Mouse (Mus musculus) neural tube, embryonic 15.5 days (tissue): Measurements from ENCODE around the gene Crtc3. TPM values are rescaled to one million over a fixed set of nuclear protein-coding genes. Genes with fewer than 3 reads are reported as not detected.

Experiments
- ATAC-seq: fragments of 200-750 bp; cut with Nextera tagmentation; 2 replicates; pipeline ENCODE4 v1.8.0; 2017; ENCODE audit warnings: mild to moderate bottlenecking, moderate TSS enrichment, moderate library complexity; ENCODE audit not compliant: low FRiP score
- H3K27ac ChIP-seq: fragments of 300-500 bp; sonication (generic); replicated peaks from 2 replicates; pipeline ENCODE4 v1.5.1; 2015; ENCODE audit warnings: mild to moderate bottlenecking, inconsistent platforms
- H3K27me3 ChIP-seq: fragments of 300-500 bp; sonication (generic); replicated peaks from 2 replicates; pipeline ENCODE4 v1.6.1; 2015; ENCODE audit warnings: inconsistent platforms
- H3K36me3 ChIP-seq: fragments of 300-500 bp; sonication (generic); 2 replicates; pipeline ENCODE4 v1.6.1; 2015; ENCODE audit warnings: inconsistent platforms
- H3K4me1 ChIP-seq: fragments of 300-500 bp; sonication (generic); 2 replicates; pipeline ENCODE4 v1.6.1; 2015; ENCODE audit warnings: inconsistent platforms
- H3K4me2 ChIP-seq: fragments of 300-500 bp; sonication (generic); 2 replicates; pipeline ENCODE4 v1.6.1; 2015; ENCODE audit warnings: inconsistent platforms, mild to moderate bottlenecking, moderate library complexity
- H3K4me3 ChIP-seq: fragments of 300-500 bp; sonication (generic); replicated peaks from 2 replicates; pipeline ENCODE4 v1.5.1; 2015; ENCODE audit warnings: mild to moderate bottlenecking, inconsistent platforms
- H3K9ac ChIP-seq: fragments of 300-500 bp; sonication (generic); replicated peaks from 2 replicates; pipeline ENCODE4 v1.6.1; 2015; ENCODE audit warnings: mild to moderate bottlenecking, inconsistent platforms
- H3K9me3 ChIP-seq: fragments of 300-500 bp; sonication (generic); replicated peaks from 2 replicates; pipeline ENCODE4 v1.6.1; 2016; ENCODE audit warnings: inconsistent platforms
- WGBS: fragments of 180-500 bp; shearing (Covaris S2); methylation state at CpG from one replicate; pipeline ENCODE4 v1.1.7; 2015; ENCODE audit warnings: mixed read lengths; 5-methylcytosine and 5-hydroxymethylcytosine counted together
- polyA plus RNA-seq: library from polyadenylated mRNA; unstranded; fragments of >200 nt; fragmentation: Nextera tagmentation; extraction: Ambion mirVana; gene quantifications from 2 replicates; pipeline ENCODE4 v1.2.1, GENCODE M21; 2015

Gene Crtc3
- polyA plus RNA-seq, 1 experiment from 2014 or later = 18.4 TPM

GRCm38 (mm10) chr7:80597900-80598299, 90.8 kb downstream of the Crtc3 start:
- H3K4me1 ChIP-seq = no peaks in the 10 kb centered on the region
- H3K9me3 ChIP-seq = no peaks in the 10 kb centered on the region
- no peak overlapping the region for H3K4me3 ChIP-seq
- H3K9ac ChIP-seq = no peak overlapping the region
- ATAC-seq = no peak
- no peak overlapping the region for H3K4me2 ChIP-seq
- H3K27ac ChIP-seq = no peak overlapping the region
- whole genome bisulfite sequencing = 89% methylated on average over 5 of the region's 5 CpGs
- H3K36me3 ChIP-seq = peaks cover 69% of the 10 kb centered on the region
- no peaks in the 10 kb centered on the region for H3K27me3 ChIP-seq

DNA sequence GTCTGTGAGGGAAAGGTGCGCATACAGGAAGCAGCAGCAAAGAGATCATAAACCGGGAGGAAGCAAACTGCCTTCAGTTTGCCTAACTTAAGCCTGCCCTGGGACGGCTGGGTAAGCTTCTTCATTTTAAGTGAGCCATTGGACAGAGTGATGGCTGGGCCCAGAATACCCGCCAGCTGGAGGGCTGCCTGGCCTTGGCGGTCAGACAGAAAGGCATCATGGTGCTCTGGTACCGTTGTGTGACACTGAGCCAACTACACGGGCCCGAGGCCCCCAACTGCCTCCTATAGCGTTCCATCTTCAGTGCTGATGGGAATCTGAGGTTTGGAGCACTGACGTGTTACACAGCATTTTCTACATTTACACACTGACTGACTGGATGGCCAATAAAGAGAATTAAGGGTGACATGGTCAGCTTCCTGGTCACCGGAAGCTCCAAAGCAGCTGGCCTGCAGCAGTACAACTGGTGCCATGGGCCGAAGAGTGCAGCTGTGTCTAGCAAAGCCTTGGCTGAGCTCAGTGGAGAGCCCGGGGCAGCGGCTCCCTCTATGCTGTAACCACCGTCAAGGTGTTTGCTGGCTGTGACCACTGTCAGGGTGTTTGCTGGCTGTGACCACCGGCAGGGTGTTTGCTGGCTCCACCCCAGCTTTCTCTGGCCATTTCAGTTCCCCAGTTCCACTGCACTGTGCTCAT, 99.5 kb downstream of the Crtc3 start:
- peaks cover 59% of the 10 kb centered on the region for H3K36me3 ChIP-seq
- H3K27me3 ChIP-seq = no peaks in the 10 kb centered on the region
- WGBS = 89% methylated on average over 16 of the region's 16 CpGs
- H3K4me1 ChIP-seq = peaks cover 7% of the 10 kb centered on the region
- H3K27ac ChIP-seq = no peak overlapping the region
- no peak for ATAC-seq
- H3K4me2 ChIP-seq = no peak overlapping the region
- H3K4me3 ChIP-seq = no peak overlapping the region
- no peak overlapping the region for H3K9ac ChIP-seq
- no peaks in the 10 kb centered on the region for H3K9me3 ChIP-seq

GRCm38 (mm10) chr7:80587684-80588083, 101.0 kb downstream of the Crtc3 start:
- peak overlapping the region; percentile 17 for H3K4me2 ChIP-seq
- no peak overlapping the region for H3K27ac ChIP-seq
- WGBS = 34% methylated on average over 10 of the region's 10 CpGs
- peaks cover 11% of the 10 kb centered on the region for H3K4me1 ChIP-seq
- no peak overlapping the region for H3K4me3 ChIP-seq
- no peak overlapping the region for H3K9ac ChIP-seq
- peaks cover 45% of the 10 kb centered on the region for H3K36me3 ChIP-seq
- no peaks in the 10 kb centered on the region for H3K9me3 ChIP-seq
- H3K27me3 ChIP-seq = no peaks in the 10 kb centered on the region
- no peak for ATAC-seq

GRCm38 (mm10) chr7:80586681-80587660, 101.7 kb downstream of the Crtc3 start:
- Histone ChIP-seq H3K4me1 (peaks cover 11% of the 10 kb centered on the region), H3K27ac (no peak overlapping the region), H3K9me3 (no peaks in the 10 kb centered on the region), H3K4me3 (no peak overlapping the region), H3K36me3 (peaks cover 38% of the 10 kb centered on the region), H3K4me2 (peak overlapping the region; percentile 17), H3K9ac (no peak overlapping the region), H3K27me3 (no peaks in the 10 kb centered on the region)
- 30% methylated on average over 29 of the region's 29 CpGs for WGBS
- no peak for ATAC-seq

DNA sequence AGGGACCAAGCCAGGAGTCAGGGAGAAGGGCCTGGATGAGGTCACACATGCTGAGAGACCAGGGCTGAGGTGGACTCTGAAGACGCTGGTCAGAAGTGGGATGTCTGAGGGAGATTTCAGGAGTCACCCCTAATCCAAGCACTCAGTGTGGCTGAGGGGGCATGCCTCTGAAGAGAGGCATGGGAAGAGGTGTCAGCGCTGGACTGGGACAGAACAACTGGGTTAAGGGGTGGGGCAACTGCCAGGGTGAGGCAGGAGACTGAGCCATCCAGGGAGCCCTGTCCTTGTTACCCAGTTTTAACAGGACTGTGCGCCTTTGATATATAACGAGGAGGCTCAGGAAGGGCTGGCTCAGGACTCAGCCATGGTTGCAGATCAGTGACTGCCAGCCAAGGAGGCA, 102.5 kb downstream of the Crtc3 start:
- no peaks in the 10 kb centered on the region for H3K9me3 ChIP-seq
- H3K27me3 ChIP-seq = no peaks in the 10 kb centered on the region
- no peak for ATAC-seq
- H3K4me3 ChIP-seq = no peak overlapping the region
- WGBS = 72% methylated on average over 4 of the region's 4 CpGs
- no peak overlapping the region for H3K4me2 ChIP-seq
- H3K36me3 ChIP-seq = peaks cover 30% of the 10 kb centered on the region
- no peak overlapping the region for H3K27ac ChIP-seq
- no peak overlapping the region for H3K9ac ChIP-seq
- peaks cover 11% of the 10 kb centered on the region for H3K4me1 ChIP-seq

DNA sequence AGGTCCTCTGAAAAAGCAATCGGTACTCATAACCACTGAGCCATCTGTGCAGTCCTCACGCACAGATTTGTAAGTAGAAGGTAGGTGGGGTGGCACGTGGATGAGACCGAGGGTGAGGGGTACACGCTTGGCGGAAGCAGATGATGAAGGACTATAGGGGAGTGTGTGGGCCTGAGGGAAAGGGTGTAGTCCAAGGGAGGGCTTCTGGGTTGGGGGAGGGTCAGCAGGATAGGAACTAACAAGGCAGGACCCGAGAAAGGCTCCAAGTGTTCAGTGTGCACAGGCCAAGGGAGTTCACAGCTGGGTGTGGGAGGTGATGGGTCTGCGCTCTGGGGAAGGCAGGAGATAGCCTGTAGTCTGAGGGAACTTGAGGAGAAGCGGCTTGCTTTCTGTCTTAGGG, 103.3 kb downstream of the Crtc3 start:
- H3K27ac ChIP-seq = no peak overlapping the region
- ATAC-seq = no peak
- H3K9ac ChIP-seq = no peak overlapping the region
- H3K27me3 ChIP-seq = no peaks in the 10 kb centered on the region
- no peak overlapping the region for H3K4me3 ChIP-seq
- peaks cover 22% of the 10 kb centered on the region for H3K36me3 ChIP-seq
- no peak overlapping the region for H3K4me2 ChIP-seq
- peaks cover 11% of the 10 kb centered on the region for H3K4me1 ChIP-seq
- H3K9me3 ChIP-seq = no peaks in the 10 kb centered on the region
- WGBS = 87% methylated on average over 9 of the region's 9 CpGs

DNA sequence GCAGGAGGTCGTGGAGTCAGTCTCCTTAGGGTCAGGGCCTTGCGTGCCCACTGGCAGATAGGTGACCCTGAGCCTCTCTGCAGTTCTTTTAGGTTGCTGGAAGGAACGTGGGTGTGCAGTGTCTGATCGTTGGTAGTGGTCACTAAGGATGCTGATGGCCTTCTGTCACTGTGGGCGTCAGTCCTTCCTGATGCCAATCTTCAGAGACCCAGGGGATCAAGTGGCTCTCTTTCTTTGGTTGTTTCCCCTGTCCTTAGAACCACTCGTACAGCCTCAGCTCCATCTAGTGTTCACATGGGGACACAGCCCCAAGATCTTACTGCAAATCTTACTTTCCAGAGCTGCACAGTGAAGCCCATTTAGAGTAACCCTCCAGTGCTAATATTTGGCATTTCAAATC, 104.7 kb downstream of the Crtc3 start:
- Histone ChIP-seq H3K4me1 (peaks cover 11% of the 10 kb centered on the region), H3K4me2 (no peak overlapping the region), H3K9me3 (no peaks in the 10 kb centered on the region), H3K27me3 (no peaks in the 10 kb centered on the region), H3K4me3 (no peak overlapping the region), H3K9ac (no peak overlapping the region), H3K36me3 (peaks cover 8% of the 10 kb centered on the region), H3K27ac (no peak overlapping the region)
- 41% methylated on average over 6 of the region's 6 CpGs for WGBS
- peak; percentile 77; the same call in 1 of the 2 replicates for ATAC-seq

GRCm38 (mm10) chr7:80582821-80583451, 105.7 kb downstream of the Crtc3 start:
- no peak for ATAC-seq
- Histone ChIP-seq H3K4me1 (peaks cover 11% of the 10 kb centered on the region), H3K36me3 (no peaks in the 10 kb centered on the region), H3K4me3 (no peak overlapping the region), H3K9ac (no peak overlapping the region), H3K9me3 (no peaks in the 10 kb centered on the region), H3K27me3 (no peaks in the 10 kb centered on the region), H3K27ac (no peak overlapping the region), H3K4me2 (peak overlapping the region; percentile 17)
- 48% methylated on average over 20 of the region's 20 CpGs for WGBS

DNA sequence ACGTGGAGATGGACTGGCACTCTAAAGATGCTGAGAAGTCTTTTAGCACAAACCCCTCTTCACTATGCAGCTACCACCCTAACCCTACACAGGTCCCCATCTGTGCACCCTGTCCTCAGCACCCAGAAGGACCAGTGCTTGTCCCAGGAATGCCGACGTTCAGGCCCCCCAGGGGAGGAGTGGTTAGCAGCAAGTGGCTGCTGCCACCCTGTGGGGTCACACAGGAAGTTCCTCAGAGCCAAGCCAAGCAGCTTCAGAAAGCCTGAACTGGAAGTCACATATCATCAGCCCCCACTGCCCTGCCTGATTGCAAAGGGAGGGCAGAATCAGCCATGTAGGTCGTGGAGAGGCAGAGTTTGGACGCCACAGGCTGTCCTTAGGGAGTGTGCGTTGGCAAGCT, 108.3 kb downstream of the Crtc3 start:
- no peaks in the 10 kb centered on the region for H3K9me3 ChIP-seq
- H3K4me1 ChIP-seq = peaks cover 4% of the 10 kb centered on the region; the same call in 1 of the 2 replicates
- 37% methylated on average over 6 of the region's 6 CpGs for WGBS
- no peaks in the 10 kb centered on the region for H3K36me3 ChIP-seq
- no peak overlapping the region for H3K27ac ChIP-seq
- no peak for ATAC-seq
- H3K9ac ChIP-seq = no peak overlapping the region
- H3K4me2 ChIP-seq = no peak overlapping the region
- no peaks in the 10 kb centered on the region for H3K27me3 ChIP-seq
- H3K4me3 ChIP-seq = no peak overlapping the region

- Histone ChIP-seq H3K4me3 (no peak overlapping the region), H3K36me3 (no peaks in the 10 kb centered on the region), H3K27me3 (no peaks in the 10 kb centered on the region), H3K27ac (no peak overlapping the region), H3K9me3 (no peaks in the 10 kb centered on the region), H3K4me1 (no peaks in the 10 kb centered on the region), H3K4me2 (no peak overlapping the region), H3K9ac (no peak overlapping the region)
- no peak for ATAC-seq
- WGBS = 74% methylated on average over 14 of the region's 14 CpGs
Observed at GRCm38 (mm10) chr7:80577417-80577980, 111.2 kb downstream of the Crtc3 start.

- no peak overlapping the region for H3K27ac ChIP-seq
- H3K36me3 ChIP-seq = no peaks in the 10 kb centered on the region
- no peak for ATAC-seq
- no peak overlapping the region for H3K4me2 ChIP-seq
- H3K9me3 ChIP-seq = no peaks in the 10 kb centered on the region
- H3K4me1 ChIP-seq = no peaks in the 10 kb centered on the region
- no peaks in the 10 kb centered on the region for H3K27me3 ChIP-seq
- 68% methylated on average over 3 of the region's 3 CpGs for WGBS
- H3K9ac ChIP-seq = no peak overlapping the region
- no peak overlapping the region for H3K4me3 ChIP-seq
Observed at GRCm38 (mm10) chr7:80576626-80577025, 112.1 kb downstream of the Crtc3 start.
